Mouse (Mus musculus) small intestine, adult 2 months (tissue): ENCODE data around the gene Gm10719.
"Not testable (repeated sequence)": the region's sequence is repeated elsewhere in the genome, so short reads cannot be mapped to it uniquely, and the experiment has no call there.

Source experiments
- CTCF ChIP-seq: fragments of 200-500 bp; IDR thresholded peaks from 2 replicates; pipeline ENCODE4 v1.5.1; 2012; ENCODE audit warnings: low read depth, mild to moderate bottlenecking, control low read depth, inconsistent platforms, low read length, moderate library complexity, mixed read lengths; ENCODE audit not compliant: insufficient replicate concordance, insufficient read length; ENCODE audit errors: extremely low read depth
- POLR2A ChIP-seq: fragments of 200-500 bp; IDR thresholded peaks from 2 replicates; pipeline ENCODE4 v1.6.1; 2012; ENCODE audit warnings: low read depth, mild to moderate bottlenecking, control low read depth, inconsistent platforms, low read length, moderate library complexity

DNA sequence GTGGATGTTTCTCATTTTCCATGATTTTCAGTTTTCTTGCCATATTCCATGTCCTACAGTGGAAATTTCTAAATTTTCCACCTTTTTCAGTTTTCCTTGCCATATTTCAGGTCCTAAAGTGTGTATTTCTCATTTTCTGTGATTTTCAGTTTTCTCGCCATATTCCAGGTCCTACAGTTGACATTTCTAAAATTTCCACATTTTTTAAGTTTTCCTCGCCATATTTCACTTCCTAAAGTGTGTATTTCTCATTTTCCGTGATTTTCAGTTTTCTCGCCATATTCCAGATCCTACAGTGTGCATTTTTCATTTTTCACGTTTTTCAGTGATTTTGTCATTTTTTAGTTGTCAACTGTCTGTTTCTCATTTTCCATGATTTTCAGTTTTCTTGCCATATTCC, 7.9 kb upstream of the Gm10719 start:
- not testable (repeated sequence) for TF ChIP-seq POLR2A, CTCF
